ENCODE assay signal across 21 mouse cellular contexts in the genomic region with DNA sequence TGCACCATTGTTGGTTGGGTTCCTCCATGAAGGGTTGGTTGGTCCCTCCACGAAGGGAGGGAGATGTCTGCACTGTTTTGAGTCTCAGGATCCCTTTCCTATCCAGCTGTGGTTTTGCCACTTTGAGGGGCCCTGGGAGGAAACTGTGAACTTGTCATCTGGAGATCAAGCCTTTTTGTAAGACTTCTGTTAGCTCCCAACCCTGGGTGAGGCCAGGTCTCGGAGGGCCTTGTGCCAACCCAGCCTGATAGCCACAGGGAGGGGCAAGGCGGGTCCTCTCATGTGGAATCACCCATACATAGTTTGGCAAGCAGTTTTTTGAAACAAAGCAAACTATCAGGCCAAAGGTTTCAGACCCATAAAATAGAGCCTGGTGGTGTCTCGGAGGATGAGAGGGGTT.
"Had no signal": no experiment of that assay in that cellular context is flagged by ENCODE, and none has a peak within 500 bp of the region (broad histone marks: within the 10 kb centered on the region; RNA-seq: fewer than 3 reads in every experiment).

No protein-coding gene starts in this region.

- H3K4me2 ChIP-seq: limb, embryonic 13.5 days; liver, embryonic 13.5 days; midbrain, embryonic 11.5 days; neural tube, embryonic 12.5 days; neural tube, embryonic 15.5 days; stomach, embryonic 15.5 days had no signal

- H3K27me3 ChIP-seq: limb, embryonic 13.5 days; liver, embryonic 13.5 days; neural tube, embryonic 12.5 days; neural tube, embryonic 15.5 days; stomach, embryonic 15.5 days had no signal

- H3K4me3 ChIP-seq: limb, embryonic 10.5 days; limb, embryonic 13.5 days; liver, embryonic 13.5 days; neural tube, embryonic 12.5 days; neural tube, embryonic 15.5 days; stomach, embryonic 15.5 days had no signal

- H3K36me3 ChIP-seq: limb, embryonic 10.5 days; limb, embryonic 13.5 days; liver, embryonic 13.5 days; neural tube, embryonic 12.5 days; neural tube, embryonic 15.5 days; stomach, embryonic 15.5 days had no signal

- H3K4me1 ChIP-seq: liver, embryonic 13.5 days; neural tube, embryonic 12.5 days; neural tube, embryonic 15.5 days; stomach, embryonic 15.5 days had no signal

- DNase-seq: kidney, adult 11 months; kidney, adult 9 months; kidney, postnatal 14 days; kidney, postnatal 4 days; liver; liver, embryonic 13.5 days; lung, adult 2 months; lung, postnatal 36 days; midbrain, embryonic 14.5 days; right cerebral cortex, adult 18-20 months; right cerebral cortex, postnatal 14 days; right cerebral cortex, postnatal 4 days; spleen, adult 18-20 months; thymus, adult 18-20 months; thymus, postnatal 4 days had no signal

- H3K27ac ChIP-seq: limb, embryonic 10.5 days; limb, embryonic 13.5 days; liver, embryonic 13.5 days; neural tube, embryonic 12.5 days; neural tube, embryonic 15.5 days; stomach, embryonic 15.5 days had no signal
